ENCODE assay signal across 18 mouse cellular contexts in genomic region chr2:21046503-21047116, GRCm38 (mm10).
DNase-seq lines count a peak whose midpoint lies in the region; ATAC-seq and TF ChIP-seq lines count a peak whose summit lies in the region.
"Had no signal": no experiment of that assay in that cellular context is flagged by ENCODE, and none has a peak within 500 bp of the region (broad histone marks: within the 10 kb centered on the region; RNA-seq: fewer than 3 reads in every experiment).

No protein-coding gene starts in this region.

- H3K9me3 ChIP-seq in intestine, embryonic 14.5 days (ENCODE audit: control insufficient read depth, low read length), result no peaks in the 10 kb centered on the region
- no peaks in the 10 kb centered on the region for H3K9me3 ChIP-seq in intestine, embryonic 16.5 days (ENCODE audit: control insufficient read depth, low read length)
- H3K9me3 ChIP-seq in hindbrain, embryonic 10.5 days, result no peaks in the 10 kb centered on the region
- no peaks in the 10 kb centered on the region for H3K9me3 ChIP-seq in hindbrain, postnatal 0 days (ENCODE audit: low read length)
- no peaks in the 10 kb centered on the region for H3K9me3 ChIP-seq in liver, embryonic 11.5 days (ENCODE audit: control insufficient read depth, low read length)
- H3K9me3 ChIP-seq: embryonic facial prominence, embryonic 13.5 days; intestine, embryonic 15.5 days had no signal

- DNase-seq in cerebellum, postnatal 36 days, result peak; percentile 9 to 15
- no peak for DNase-seq in cerebellum, postnatal 14 days
- DNase-seq in intestine, embryonic 14.5 days (ENCODE audit: low spot score), result peak; percentile 43
- DNase-seq in hindbrain, embryonic 10.5 days (ENCODE audit: low spot score), result peak; percentile 35
- DNase-seq in hindbrain, postnatal 0 days (ENCODE audit: low spot score), result no peak
- DNase-seq in liver, embryonic 11.5 days (ENCODE audit: low spot score), result no peak
- DNase-seq: B cell, adult 2 months; heart, adult 2 months; heart, postnatal 10 days; liver, postnatal 0 days; spleen, adult 18-20 months; thymus, postnatal 36 days had no signal

- H3K27ac ChIP-seq in intestine, embryonic 14.5 days (ENCODE audit: low read depth), result no peak overlapping the region
- no peak overlapping the region for H3K27ac ChIP-seq in intestine, embryonic 16.5 days (ENCODE audit: low read length)
- H3K27ac ChIP-seq in hindbrain, embryonic 10.5 days, result peak overlapping the region; percentile 71
- H3K27ac ChIP-seq in hindbrain, postnatal 0 days, result no peak overlapping the region
- H3K27ac ChIP-seq in liver, embryonic 11.5 days (ENCODE audit: low read depth, low read length), result no peak overlapping the region
- H3K27ac ChIP-seq: embryonic facial prominence, embryonic 13.5 days; heart, adult 2 months; intestine, embryonic 15.5 days; kidney, postnatal 0 days; left cerebral cortex, adult 2 months had no signal

- no peak for TF ChIP-seq CTCF in hindbrain, postnatal 0 days (IDR thresholded peaks at IDR 0.05; ENCODE audit: low read depth)

- 56% methylated on average over 9 of the region's 9 CpGs for WGBS in intestine, embryonic 14.5 days
- WGBS in intestine, embryonic 16.5 days, result 60% methylated on average over 9 of the region's 9 CpGs
- 38% methylated on average over 9 of the region's 9 CpGs for WGBS in hindbrain, embryonic 10.5 days
- 26% methylated on average over 9 of the region's 9 CpGs for WGBS in hindbrain, postnatal 0 days
- 72% methylated on average over 9 of the region's 9 CpGs for WGBS in liver, embryonic 11.5 days

- no peaks in the 10 kb centered on the region for H3K36me3 ChIP-seq in intestine, embryonic 14.5 days (ENCODE audit: control insufficient read depth, insufficient read depth, low read length)
- H3K36me3 ChIP-seq in intestine, embryonic 16.5 days (ENCODE audit: control insufficient read depth, insufficient read depth, low read length), result no peaks in the 10 kb centered on the region
- no peaks in the 10 kb centered on the region for H3K36me3 ChIP-seq in hindbrain, embryonic 10.5 days
- H3K36me3 ChIP-seq in hindbrain, postnatal 0 days (ENCODE audit: insufficient read depth, low read length), result no peaks in the 10 kb centered on the region
- no peaks in the 10 kb centered on the region for H3K36me3 ChIP-seq in liver, embryonic 11.5 days (ENCODE audit: control insufficient read depth, insufficient read depth, low read length)
- H3K36me3 ChIP-seq: embryonic facial prominence, embryonic 13.5 days; intestine, embryonic 15.5 days had no signal

- ATAC-seq in intestine, embryonic 14.5 days (replicated peaks; ENCODE audit: low FRiP score, low TSS enrichment, low read depth), result no peak
- ATAC-seq in intestine, embryonic 16.5 days, result no peak
- ATAC-seq in hindbrain, postnatal 0 days, result peak; percentile 36; the same call in 1 of the 2 replicates
- no peak for ATAC-seq in liver, embryonic 11.5 days (replicated peaks; ENCODE audit: low FRiP score)
- ATAC-seq: intestine, embryonic 15.5 days; liver, postnatal 0 days; Patski had no signal

- no peak overlapping the region for H3K9ac ChIP-seq in intestine, embryonic 14.5 days (ENCODE audit: low read length)
- no peak overlapping the region for H3K9ac ChIP-seq in intestine, embryonic 16.5 days (ENCODE audit: low read depth, low read length)
- H3K9ac ChIP-seq in hindbrain, postnatal 0 days (replicated peaks; ENCODE audit: low read length), result no peak overlapping the region
- H3K9ac ChIP-seq in liver, embryonic 11.5 days (ENCODE audit: low read depth, low read length), result no peak overlapping the region
- H3K9ac ChIP-seq: embryonic facial prominence, embryonic 13.5 days; intestine, embryonic 15.5 days; liver, postnatal 0 days had no signal

- no peaks in the 10 kb centered on the region for H3K27me3 ChIP-seq in intestine, embryonic 14.5 days (replicated peaks; ENCODE audit: control insufficient read depth, insufficient read depth, low read length)
- no peaks in the 10 kb centered on the region for H3K27me3 ChIP-seq in intestine, embryonic 16.5 days (replicated peaks; ENCODE audit: control insufficient read depth, insufficient read depth, low read length)
- H3K27me3 ChIP-seq in hindbrain, embryonic 10.5 days (ENCODE audit: insufficient read depth, poor library complexity, severe bottlenecking), result no peaks in the 10 kb centered on the region
- no peaks in the 10 kb centered on the region for H3K27me3 ChIP-seq in hindbrain, postnatal 0 days (ENCODE audit: insufficient read depth, low read length)
- H3K27me3 ChIP-seq in liver, embryonic 11.5 days (replicated peaks; ENCODE audit: control insufficient read depth, insufficient read depth, low read length), result no peaks in the 10 kb centered on the region
- H3K27me3 ChIP-seq: embryonic facial prominence, embryonic 13.5 days; intestine, embryonic 15.5 days; Patski had no signal

- H3K4me1 ChIP-seq in intestine, embryonic 14.5 days (replicated peaks; ENCODE audit: control insufficient read depth, insufficient read depth, low read length), result no peaks in the 10 kb centered on the region
- H3K4me1 ChIP-seq in intestine, embryonic 16.5 days (ENCODE audit: control insufficient read depth, insufficient read depth, low read length), result no peaks in the 10 kb centered on the region
- H3K4me1 ChIP-seq in hindbrain, embryonic 10.5 days (replicated peaks), result peaks cover 47% of the 10 kb centered on the region
- H3K4me1 ChIP-seq in hindbrain, postnatal 0 days (ENCODE audit: insufficient read depth, low read length), result 0 out of 2 replicates have a peak, but pooled peaks cover 6% of the 10 kb centered on the region
- H3K4me1 ChIP-seq in liver, embryonic 11.5 days (replicated peaks; ENCODE audit: control insufficient read depth, insufficient read depth, low read length), result no peaks in the 10 kb centered on the region
- H3K4me1 ChIP-seq: intestine, embryonic 15.5 days had no signal

- H3K4me2 ChIP-seq in intestine, embryonic 14.5 days (ENCODE audit: low read length), result no peak overlapping the region
- no peak overlapping the region for H3K4me2 ChIP-seq in intestine, embryonic 16.5 days (ENCODE audit: low read depth, low read length)
- H3K4me2 ChIP-seq in hindbrain, postnatal 0 days (ENCODE audit: low read depth, low read length), result no peak overlapping the region
- H3K4me2 ChIP-seq in liver, embryonic 11.5 days, result no peak overlapping the region
- H3K4me2 ChIP-seq: embryonic facial prominence, embryonic 13.5 days; intestine, embryonic 15.5 days had no signal

- H3K4me3 ChIP-seq in intestine, embryonic 14.5 days (ENCODE audit: low read depth, low read length), result no peak overlapping the region
- H3K4me3 ChIP-seq in intestine, embryonic 16.5 days (ENCODE audit: low read length), result no peak overlapping the region
- no peak overlapping the region for H3K4me3 ChIP-seq in hindbrain, embryonic 10.5 days
- no peak overlapping the region for H3K4me3 ChIP-seq in hindbrain, postnatal 0 days (ENCODE audit: low read length)
- no peak overlapping the region for H3K4me3 ChIP-seq in liver, embryonic 11.5 days (ENCODE audit: low read depth, low read length)
- H3K4me3 ChIP-seq: embryonic facial prominence, embryonic 13.5 days; heart, adult 2 months; intestine, embryonic 15.5 days; left cerebral cortex, adult 2 months had no signal

Comparison
In these comparisons a context has a peak if more than half of its experiments do, and no peak if none do; other contexts are left out.
1. DNase-seq: peak in cerebellum, postnatal 36 days (2 of 2), intestine, embryonic 14.5 days (single experiment) and hindbrain, embryonic 10.5 days (single experiment); none in cerebellum, postnatal 14 days (0 of 2), hindbrain, postnatal 0 days (single experiment) and liver, embryonic 11.5 days (single experiment).